Mouse (Mus musculus) CH12.LX (cell line): ENCODE results near the gene Irs3. TPM values are rescaled to one million over a fixed set of nuclear protein-coding genes. Genes with fewer than 3 reads are reported as not detected.

Experiments
- DNase-seq: peaks from one replicate; pipeline ENCODE4 v3.0.0-alpha.2; 2013; ENCODE audit errors: extremely low read depth
- H3K27ac ChIP-seq: 2 replicates; pipeline ENCODE4 v1.5.1; 2012; ENCODE audit warnings: low read depth, mild to moderate bottlenecking, control low read depth, moderate library complexity; ENCODE audit not compliant: insufficient read depth
- H3K27me3 ChIP-seq: replicated peaks from 2 replicates; pipeline ENCODE3; 2012; ENCODE audit warnings: inconsistent platforms
- H3K36me3 ChIP-seq, 2 experiments: replicated peaks in 1 of 2; 2 replicates each; pipeline versions ENCODE3 to v1.6.1; 2012; ENCODE audit warnings: inconsistent platforms in 1 of 2, low read length in 1 of 2, mild to moderate bottlenecking in 1 of 2, mixed read lengths in 1 of 2, moderate library complexity in 1 of 2; ENCODE audit not compliant: control insufficient read depth in 1 of 2, insufficient read depth in 1 of 2
- H3K4me1 ChIP-seq, 2 experiments: 2 replicates each; pipeline ENCODE4 v1.6.1; 2012; ENCODE audit warnings: inconsistent platforms in 1 of 2, moderate library complexity in 1 of 2; ENCODE audit not compliant: insufficient read depth in 2 of 2, control insufficient read depth in 1 of 2
- H3K4me2 ChIP-seq: 2 replicates; pipeline ENCODE4 v1.6.1; 2012; ENCODE audit warnings: low read depth, mild to moderate bottlenecking, control low read depth; ENCODE audit not compliant: poor library complexity, insufficient read depth, severe bottlenecking
- H3K4me3 ChIP-seq, 3 experiments: fragments of 150-350 bp in 1 of 3; sonication (generic) in 1 of 3; replicated peaks in 1 of 3; 2 replicates each; pipeline versions ENCODE3 to v1.5.1; 2011 to 2012; ENCODE audit warnings: low read depth in 2 of 3, low read length in 2 of 3, mild to moderate bottlenecking in 2 of 3, moderate library complexity in 2 of 3, control low read depth in 1 of 3, improper control_type of control experiment in 1 of 3, inconsistent platforms in 1 of 3, mixed read lengths in 1 of 3; ENCODE audit not compliant: poor library complexity in 1 of 3
- H3K79me2 ChIP-seq: replicated peaks from 2 replicates; pipeline ENCODE4 v1.6.1; 2012; ENCODE audit warnings: mild to moderate bottlenecking, moderate library complexity; ENCODE audit not compliant: control insufficient read depth, poor library complexity, insufficient read depth, severe bottlenecking; ENCODE audit errors: extremely low read depth
- H3K9ac ChIP-seq: 2 replicates; pipeline ENCODE4 v1.6.1; 2012; ENCODE audit warnings: low read depth, mild to moderate bottlenecking, control low read depth, moderate library complexity; ENCODE audit not compliant: insufficient read depth
- H3K9me3 ChIP-seq: replicated peaks from 2 replicates; pipeline ENCODE3; 2012; ENCODE audit warnings: low read length, inconsistent platforms, mixed read lengths
- BHLHE40 ChIP-seq: IDR thresholded peaks from 2 replicates; pipeline ENCODE4 v1.6.1; 2011; ENCODE audit warnings: mild to moderate bottlenecking, low read depth, low read length, improper control_type of control experiment
- CTCF ChIP-seq, 2 experiments: IDR thresholded peaks in 1 of 2; conservative IDR thresholded peaks in 1 of 2; 2 replicates each; pipeline ENCODE4 v1.5.1; 2011 to 2012; ENCODE audit warnings: low read depth in 2 of 2, low read length in 2 of 2, improper control_type of control experiment in 1 of 2, inconsistent platforms in 1 of 2, mild to moderate bottlenecking in 1 of 2, moderate library complexity in 1 of 2
- E2F4 ChIP-seq: IDR thresholded peaks from 2 replicates; pipeline ENCODE4 v1.6.1; 2011; ENCODE audit warnings: low read depth, low read length, improper control_type of control experiment; ENCODE audit not compliant: insufficient replicate concordance
- ELF1 ChIP-seq: IDR thresholded peaks from 2 replicates; pipeline ENCODE4 v1.6.1; 2014; ENCODE audit warnings: low read depth, mild to moderate bottlenecking, inconsistent platforms, low read length, improper control_type of control experiment
- EP300 ChIP-seq: IDR thresholded peaks from 2 replicates; pipeline ENCODE4 v1.6.1; 2011; ENCODE audit warnings: low read length, improper control_type of control experiment
- IRF4 ChIP-seq: IDR thresholded peaks from 2 replicates; pipeline ENCODE4 v1.6.1; 2014; ENCODE audit warnings: low read depth, mild to moderate bottlenecking, inconsistent platforms, low read length, improper control_type of control experiment
- JUN ChIP-seq: IDR thresholded peaks from 2 replicates; pipeline ENCODE4 v1.6.1; 2011; ENCODE audit warnings: low read depth, mild to moderate bottlenecking, low read length, improper control_type of control experiment, moderate library complexity; ENCODE audit not compliant: insufficient read depth
- PAX5 ChIP-seq: IDR thresholded peaks from 2 replicates; pipeline ENCODE4 v1.6.1; 2012; ENCODE audit warnings: low read length, inconsistent platforms, mixed read lengths
- POLR2AphosphoS2 ChIP-seq: IDR thresholded peaks from 2 replicates; pipeline ENCODE4 v1.6.1; 2011; ENCODE audit warnings: low read depth, low read length, improper control_type of control experiment
- SMC3 ChIP-seq: IDR thresholded peaks from 2 replicates; pipeline ENCODE4 v1.6.1; 2011; ENCODE audit warnings: low read depth, low read length, improper control_type of control experiment
- TBP ChIP-seq: conservative IDR thresholded peaks from 2 replicates; pipeline ENCODE4 v1.6.1; 2011; ENCODE audit warnings: low read depth, low read length, improper control_type of control experiment
- UBTF ChIP-seq: IDR thresholded peaks from 2 replicates; pipeline ENCODE4 v1.6.1; 2012; ENCODE audit warnings: low read depth, mild to moderate bottlenecking, inconsistent platforms, low read length, improper control_type of control experiment, moderate library complexity
- ZMIZ1 ChIP-seq: IDR thresholded peaks from 2 replicates; pipeline ENCODE4 v1.6.1; 2012; ENCODE audit warnings: low read depth, mild to moderate bottlenecking, inconsistent platforms, low read length, improper control_type of control experiment
- ZNF384 ChIP-seq: IDR thresholded peaks from 2 replicates; pipeline ENCODE4 v1.6.1; 2012; ENCODE audit warnings: low read depth, low read length, improper control_type of control experiment, inconsistent platforms
- dilution Hi-C: fragments of 300-500 bp; cut with MboI; formaldehyde crosslinking; loops from 2 replicates; pipeline ENCODE4 v1.14.3; 2020; ENCODE audit warnings: low sequenced_read_pairs; ENCODE audit not compliant: extremely low pct_unique_long_range_greater_than_20kb, extremely low pct_ligation_motif_present
- in situ Hi-C: fragments of 300-500 bp; cut with MboI; formaldehyde crosslinking; loops from 3 replicates; pipeline ENCODE4 v1.14.3; 2019; ENCODE audit warnings: low sequenced_read_pairs, low pct_ligation_motif_present, low pct_unique_long_range_greater_than_20kb, mixed read lengths
- polyA plus RNA-seq: library from polyadenylated mRNA; unstranded; fragments of >175 nt; gene quantifications from 2 replicates; pipeline ENCODE4 v1.2.1, GENCODE M21; 2012; ENCODE audit warnings: low read depth; ENCODE audit not compliant: insufficient read length
- total RNA-seq, 2 experiments: library from RNA; depleted of rRNA; stranded (reverse); fragments of 300-350 nt in 1 of 2; fragments of >200 nt in 1 of 2; gene quantifications; 2 replicates each; pipeline ENCODE4 v1.2.3; 2012 to 2014

Gene Irs3
- total and polyA plus RNA-seq, 3 experiments, result not detected

GRCm38 (mm10) chr5:137609292-137609691, 36.2 kb downstream of the Irs3 start:
- TF ChIP-seq SMC3 (no peak), ZNF384 (no peak), ZMIZ1 (no peak), TBP (no peak), E2F4 (no peak), CTCF (conservative IDR thresholded peaks at IDR 0.05 in 1 of 2, IDR thresholded peaks at IDR 0.05 in 1 of 2; ENCODE audit: low read depth in 2 of 2, low read length in 2 of 2) (no peak), JUN (no peak), POLR2AphosphoS2 (no peak), ELF1 (no peak), PAX5 (no peak), IRF4 (no peak)
- H3K4me1 ChIP-seq, result peaks cover 0 to 17% of the 10 kb centered on the region in 2 experiments; a peak in 2 of 4 replicates
- dilution Hi-C loops, result no loop called here
- H3K79me2 ChIP-seq, result no peaks in the 10 kb centered on the region
- H3K4me2 ChIP-seq, result no peak overlapping the region
- H3K36me3 ChIP-seq, result peaks cover 0 to 35% of the 10 kb centered on the region in 2 experiments
- no peaks in the 10 kb centered on the region for H3K9me3 ChIP-seq
- H3K27me3 ChIP-seq, result no peaks in the 10 kb centered on the region
- H3K27ac ChIP-seq, result no peak overlapping the region
- no peak overlapping the region for H3K9ac ChIP-seq
- no peak for DNase-seq
- no peak overlapping the region for H3K4me3 ChIP-seq
- in situ Hi-C loops, result no loop called here

DNA sequence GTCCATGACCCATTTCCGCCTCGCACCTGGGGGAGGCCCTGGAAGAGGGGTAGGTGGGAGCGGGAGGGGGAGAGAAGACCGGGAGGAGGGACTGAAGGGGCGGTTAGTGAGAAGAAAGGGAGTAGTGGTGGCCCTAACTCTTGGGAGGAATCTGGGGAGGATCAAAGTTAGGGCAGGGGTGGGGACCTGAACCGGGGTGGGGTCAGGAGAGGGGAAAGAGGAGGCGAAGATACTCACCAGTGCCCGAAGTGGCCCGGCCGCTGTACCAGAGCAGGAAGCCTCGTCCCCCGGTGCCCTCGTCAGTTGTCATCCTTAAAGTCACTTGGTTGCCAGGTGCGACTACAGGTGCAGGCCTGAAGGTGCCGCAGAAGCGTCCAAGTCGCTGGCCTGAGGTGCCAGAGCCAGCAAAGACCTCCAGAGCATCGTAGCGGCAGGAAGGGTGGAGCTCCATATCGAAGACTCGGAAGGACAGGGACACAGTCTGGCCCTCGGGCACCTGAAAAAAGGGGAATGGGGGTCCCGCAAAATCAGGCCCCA, 36.8 kb downstream of the Irs3 start:
- Histone ChIP-seq H3K4me3 (no peak overlapping the region), H3K4me2 (no peak overlapping the region), H3K27ac (no peak overlapping the region), H3K27me3 (no peaks in the 10 kb centered on the region), H3K4me1 (peaks cover 0 to 23% of the 10 kb centered on the region in 2 experiments; a peak in 2 of 4 replicates), H3K79me2 (no peaks in the 10 kb centered on the region; the same call in 1 of the 2 replicates), H3K9ac (no peak overlapping the region), H3K36me3 (peaks cover 0 to 38% of the 10 kb centered on the region in 2 experiments), H3K9me3 (no peaks in the 10 kb centered on the region)
- no peak for DNase-seq
- TF ChIP-seq UBTF (no peak), BHLHE40 (no peak), EP300 (no peak)
- in situ Hi-C loops (no loop called here), dilution Hi-C loops (no loop called here)
